Mouse (Mus musculus) testis, adult 2 months (tissue): ENCODE measurements around the gene Nme7. TPM values are rescaled to one million over a fixed set of nuclear protein-coding genes. Genes with fewer than 3 reads are reported as not detected.

Source experiments
- H3K27ac ChIP-seq: fragments of 200-500 bp; 2 replicates; pipeline ENCODE4 v1.5.1; 2012; ENCODE audit warnings: low read depth, low read length; ENCODE audit not compliant: control insufficient read depth, insufficient read depth
- H3K27me3 ChIP-seq: fragments of 200-500 bp; 2 replicates; pipeline ENCODE4 v1.6.1; 2012; ENCODE audit warnings: mild to moderate bottlenecking, low read length, moderate library complexity; ENCODE audit not compliant: control insufficient read depth, insufficient read depth
- H3K36me3 ChIP-seq: fragments of 200-500 bp; 2 replicates; pipeline ENCODE4 v1.6.1; 2012; ENCODE audit warnings: mild to moderate bottlenecking, low read length; ENCODE audit not compliant: control insufficient read depth, insufficient read depth
- H3K4me1 ChIP-seq: fragments of 200-500 bp; 2 replicates; pipeline ENCODE4 v1.6.1; 2012; ENCODE audit warnings: low read length; ENCODE audit not compliant: control insufficient read depth, insufficient read depth
- H3K4me3 ChIP-seq: fragments of 200-500 bp; 2 replicates; pipeline ENCODE4 v1.5.1; 2012; ENCODE audit warnings: low read depth, mild to moderate bottlenecking, low read length, moderate library complexity, mixed read lengths; ENCODE audit not compliant: control insufficient read depth
- CTCF ChIP-seq: fragments of 200-500 bp; IDR thresholded peaks from 2 replicates; pipeline ENCODE4 v1.5.1; 2012; ENCODE audit warnings: low read depth, mild to moderate bottlenecking, inconsistent platforms, low read length, moderate library complexity; ENCODE audit not compliant: control insufficient read depth, insufficient read depth, insufficient replicate concordance
- POLR2A ChIP-seq: fragments of 200-500 bp; IDR thresholded peaks from 2 replicates; pipeline ENCODE4 v1.6.1; 2012; ENCODE audit warnings: low read depth, mild to moderate bottlenecking, inconsistent platforms, low read length, moderate library complexity; ENCODE audit not compliant: control insufficient read depth
- polyA plus RNA-seq: library from polyadenylated mRNA; depleted of rRNA; stranded (reverse); fragments of >200 nt; gene quantifications from 2 replicates; pipeline ENCODE4 v1.2.3, GENCODE M21; 2012

Nme7 gene
- polyA plus RNA-seq, 1 experiment, result 42.8 TPM

DNA sequence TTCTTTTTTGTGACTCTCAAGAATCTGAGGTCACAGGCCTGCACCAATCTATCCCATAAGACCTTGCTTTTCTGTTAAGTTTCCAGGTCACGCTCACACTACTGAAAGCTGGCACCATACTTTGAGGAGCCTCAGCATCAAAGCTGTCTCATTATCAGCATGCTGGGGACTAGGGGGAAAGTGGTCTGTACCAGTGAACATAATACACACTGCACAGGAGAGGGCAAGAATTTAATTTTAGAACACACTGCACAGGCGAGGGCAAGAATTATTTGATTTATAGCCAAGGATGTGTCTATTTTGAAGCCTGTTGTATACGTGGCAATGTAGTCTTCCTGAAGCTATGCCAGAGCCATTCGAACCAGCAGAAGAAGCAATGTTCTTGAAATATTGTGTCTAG is 64.2 kb downstream of the Nme7 start:
- TF ChIP-seq POLR2A (no peak), CTCF (no peak)
- H3K36me3 ChIP-seq, result no peaks in the 10 kb centered on the region
- no peak overlapping the region for H3K4me3 ChIP-seq
- no peaks in the 10 kb centered on the region for H3K4me1 ChIP-seq
- H3K27ac ChIP-seq, result no peak overlapping the region
- no peaks in the 10 kb centered on the region for H3K27me3 ChIP-seq

GRCm38 (mm10) chr1:164369781-164370180 is 65.9 kb downstream of the Nme7 start:
- Histone ChIP-seq H3K36me3 (no peaks in the 10 kb centered on the region), H3K27ac (no peak overlapping the region), H3K4me1 (no peaks in the 10 kb centered on the region), H3K27me3 (no peaks in the 10 kb centered on the region), H3K4me3 (no peak overlapping the region)
- TF ChIP-seq CTCF, result no peak
- TF ChIP-seq POLR2A, result no peak

DNA sequence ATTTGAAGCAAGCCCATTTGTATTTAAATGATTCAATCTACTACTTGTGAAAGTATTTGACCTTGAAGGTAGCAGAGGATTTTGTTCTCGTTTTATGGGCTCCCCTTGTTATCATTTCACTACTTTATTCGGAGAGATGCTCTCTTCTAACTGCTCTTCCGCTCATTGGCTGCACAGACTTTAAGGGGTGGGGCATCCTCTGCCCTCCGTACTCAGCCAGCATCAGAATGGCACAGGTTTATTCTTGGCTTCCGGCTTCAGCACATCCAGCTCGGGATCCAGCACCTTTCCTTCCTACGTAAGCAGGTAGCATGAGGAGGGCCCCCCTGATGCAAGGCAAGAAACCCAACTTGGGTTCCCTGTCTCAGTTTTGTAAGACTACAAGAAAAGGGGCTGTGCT is 69.1 kb downstream of the Nme7 start:
- TF ChIP-seq POLR2A (no peak), CTCF (no peak)
- H3K4me3 ChIP-seq, result no peak overlapping the region

DNA sequence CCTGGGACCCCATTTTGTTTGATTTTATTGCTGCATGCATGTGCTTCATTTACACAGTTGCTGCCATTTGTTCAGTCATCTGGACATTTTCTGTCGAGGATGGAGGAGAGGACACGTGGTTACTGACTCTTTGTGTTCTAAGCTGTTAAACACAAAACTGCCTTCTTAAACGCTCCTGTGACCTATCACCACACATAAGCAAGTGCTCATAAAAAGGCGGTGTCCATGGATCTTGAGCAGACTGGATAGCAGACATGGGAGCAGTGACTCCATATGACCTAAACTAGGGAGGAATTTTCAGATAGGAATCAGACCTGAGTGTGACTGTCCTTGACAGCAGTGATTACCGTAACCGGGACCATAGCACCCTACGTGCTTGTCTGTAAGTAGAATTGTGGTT is 70.1 kb downstream of the Nme7 start:
- Histone ChIP-seq H3K4me3 (no peak overlapping the region), H3K27me3 (no peaks in the 10 kb centered on the region), H3K36me3 (no peaks in the 10 kb centered on the region), H3K27ac (no peak overlapping the region), H3K4me1 (no peaks in the 10 kb centered on the region)
- TF ChIP-seq CTCF (no peak), POLR2A (no peak)

More for the DNA sequence above, 69.1 kb downstream of the Nme7 start:
- no peak overlapping the region for H3K27ac ChIP-seq
- H3K4me1 ChIP-seq, result no peaks in the 10 kb centered on the region
- no peaks in the 10 kb centered on the region for H3K27me3 ChIP-seq
- H3K36me3 ChIP-seq, result no peaks in the 10 kb centered on the region

- no peak for TF ChIP-seq POLR2A
- no peak for TF ChIP-seq CTCF
- Histone ChIP-seq H3K4me1 (no peaks in the 10 kb centered on the region), H3K36me3 (no peaks in the 10 kb centered on the region), H3K27me3 (no peaks in the 10 kb centered on the region), H3K27ac (no peak overlapping the region), H3K4me3 (no peak overlapping the region)
These were observed 71.7 kb downstream of the Nme7 start for GRCm38 (mm10) chr1:164375626-164376025.

DNA sequence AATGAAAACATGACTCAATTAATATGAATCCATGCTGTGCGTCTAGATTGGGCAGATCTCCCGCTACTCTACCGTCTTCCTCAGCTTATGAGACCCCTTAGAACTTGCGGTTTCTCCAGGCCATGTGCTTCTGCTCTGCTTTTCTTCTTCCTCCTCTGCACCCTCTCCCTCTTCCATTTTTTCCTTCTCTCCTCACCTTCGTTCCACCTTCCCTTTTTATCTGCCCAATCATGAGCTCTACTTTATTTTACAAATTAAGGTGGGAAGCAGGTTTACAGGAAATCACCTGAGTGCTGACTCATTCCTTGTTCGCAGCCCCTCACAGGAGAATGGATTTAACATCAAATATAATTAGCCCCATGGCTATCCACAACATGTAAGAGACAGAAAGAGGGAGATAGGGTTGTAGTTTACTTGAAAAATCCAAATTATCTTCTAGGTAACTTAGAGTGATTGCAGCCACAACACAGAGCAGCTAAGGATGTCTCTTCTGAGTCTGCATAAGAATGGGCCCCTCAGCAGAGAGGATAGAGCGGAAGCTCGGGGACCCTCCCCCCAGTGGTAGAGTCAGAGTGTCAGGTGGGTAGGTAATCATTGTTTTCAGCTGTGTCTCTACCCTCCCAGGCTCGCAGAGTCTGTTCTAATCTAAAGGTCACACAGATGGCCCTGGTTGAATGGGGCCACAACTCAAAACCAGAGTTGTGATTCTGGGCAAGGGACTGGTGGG is 73.0 kb downstream of the Nme7 start:
- no peak for TF ChIP-seq POLR2A
- TF ChIP-seq CTCF, result no peak
- no peak overlapping the region for H3K27ac ChIP-seq
- H3K36me3 ChIP-seq, result no peaks in the 10 kb centered on the region
- H3K4me1 ChIP-seq, result no peaks in the 10 kb centered on the region
- H3K27me3 ChIP-seq, result no peaks in the 10 kb centered on the region
- no peak overlapping the region for H3K4me3 ChIP-seq

GRCm38 (mm10) chr1:164383621-164384020 is 79.7 kb downstream of the Nme7 start:
- no peaks in the 10 kb centered on the region for H3K36me3 ChIP-seq
- TF ChIP-seq CTCF (no peak), POLR2A (no peak)
- no peaks in the 10 kb centered on the region for H3K4me1 ChIP-seq
- H3K27ac ChIP-seq, result no peak overlapping the region
- no peaks in the 10 kb centered on the region for H3K27me3 ChIP-seq
- no peak overlapping the region for H3K4me3 ChIP-seq

GRCm38 (mm10) chr1:164384354-164384753 is 80.4 kb downstream of the Nme7 start:
- H3K4me3 ChIP-seq, result no peak overlapping the region
- TF ChIP-seq POLR2A (no peak), CTCF (no peak)
- no peak overlapping the region for H3K27ac ChIP-seq
- no peaks in the 10 kb centered on the region for H3K36me3 ChIP-seq
- H3K4me1 ChIP-seq, result no peaks in the 10 kb centered on the region
- no peaks in the 10 kb centered on the region for H3K27me3 ChIP-seq
